Comparison of ENCODE assay signal across 9 mouse cellular contexts in genomic region chr7:140101498-140101897, GRCm38 (mm10). TPM values are rescaled to one million over a fixed set of nuclear protein-coding genes. Genes with fewer than 3 reads are reported as not detected.
DNase-seq lines count a peak whose midpoint lies in the region; ATAC-seq and TF ChIP-seq lines count a peak whose summit lies in the region.
"Had no signal": no experiment of that assay in that cellular context is flagged by ENCODE, and none has a peak within 500 bp of the region (broad histone marks: within the 10 kb centered on the region; RNA-seq: fewer than 3 reads in every experiment).

No protein-coding gene starts in this region.

- no peak for TF ChIP-seq CTCF in small intestine, adult 2 months (IDR thresholded peaks at IDR 0.05; ENCODE audit: extremely low read depth, insufficient read length, insufficient replicate concordance, low read depth, low read length)

- WGBS in lung, embryonic 16.5 days: 76% methylated on average over 10 of the region's 10 CpGs
- 70% methylated on average over 10 of the region's 10 CpGs for WGBS in embryonic facial prominence, embryonic 15.5 days
- WGBS in limb, embryonic 12.5 days: 71% methylated on average over 10 of the region's 10 CpGs
- WGBS in small intestine, adult 2 months: 55% methylated on average over 10 of the region's 10 CpGs

- peak overlapping the region; percentile 86 for H3K4me2 ChIP-seq in lung, embryonic 16.5 days (ENCODE audit: low read depth, low read length)
- H3K4me2 ChIP-seq in embryonic facial prominence, embryonic 15.5 days (replicated peaks): peak overlapping the region; percentile 78
- peak overlapping the region; percentile 76 for H3K4me2 ChIP-seq in limb, embryonic 12.5 days

- H3K4me1 ChIP-seq in lung, embryonic 16.5 days (replicated peaks; ENCODE audit: control insufficient read depth, insufficient read depth, low read length): peaks cover 12% of the 10 kb centered on the region
- H3K4me1 ChIP-seq in embryonic facial prominence, embryonic 15.5 days: peaks cover 12% of the 10 kb centered on the region
- H3K4me1 ChIP-seq in limb, embryonic 12.5 days (replicated peaks): peaks cover 12% of the 10 kb centered on the region
- peaks cover 17% of the 10 kb centered on the region for H3K4me1 ChIP-seq in small intestine, adult 2 months (ENCODE audit: control insufficient read depth, insufficient read depth, insufficient read length, low read length)

- H3K9ac ChIP-seq in lung, embryonic 16.5 days (ENCODE audit: low read length): peak overlapping the region; percentile 69
- H3K9ac ChIP-seq in embryonic facial prominence, embryonic 15.5 days: no peak overlapping the region
- H3K9ac ChIP-seq in limb, embryonic 12.5 days (replicated peaks): peak overlapping the region; percentile 65

- peaks cover 11% of the 10 kb centered on the region; the same call in 1 of the 2 replicates for H3K36me3 ChIP-seq in lung, embryonic 16.5 days (ENCODE audit: control insufficient read depth, insufficient read depth, low read length)
- peaks cover 14% of the 10 kb centered on the region for H3K36me3 ChIP-seq in embryonic facial prominence, embryonic 15.5 days
- peaks cover 16% of the 10 kb centered on the region for H3K36me3 ChIP-seq in limb, embryonic 12.5 days
- H3K36me3 ChIP-seq in small intestine, adult 2 months (ENCODE audit: control insufficient read depth, insufficient read depth, low read length): peaks cover 30% of the 10 kb centered on the region

- no peaks in the 10 kb centered on the region for H3K27me3 ChIP-seq in lung, embryonic 16.5 days (ENCODE audit: control insufficient read depth, insufficient read depth, low read depth, low read length)
- no peaks in the 10 kb centered on the region for H3K27me3 ChIP-seq in embryonic facial prominence, embryonic 15.5 days
- peaks cover 3% of the 10 kb centered on the region; the same call in 1 of the 2 replicates for H3K27me3 ChIP-seq in limb, embryonic 12.5 days
- H3K27me3 ChIP-seq in small intestine, adult 2 months (ENCODE audit: control insufficient read depth, insufficient read depth, low read length): no peaks in the 10 kb centered on the region

- no peaks in the 10 kb centered on the region for H3K9me3 ChIP-seq in lung, embryonic 16.5 days (ENCODE audit: control insufficient read depth, low read length)
- H3K9me3 ChIP-seq in embryonic facial prominence, embryonic 15.5 days (replicated peaks): no peaks in the 10 kb centered on the region
- no peaks in the 10 kb centered on the region for H3K9me3 ChIP-seq in limb, embryonic 12.5 days

- H3K4me3 ChIP-seq in lung, embryonic 16.5 days (ENCODE audit: low read length): peak overlapping the region; percentile 55
- H3K4me3 ChIP-seq in embryonic facial prominence, embryonic 15.5 days (replicated peaks): peak overlapping the region; percentile 49
- peak overlapping the region; percentile 48 for H3K4me3 ChIP-seq in limb, embryonic 12.5 days (replicated peaks)
- peak overlapping the region; percentile 67 for H3K4me3 ChIP-seq in small intestine, adult 2 months (ENCODE audit: low read depth, low read length)

- DNase-seq in lung, postnatal 36 days: no peak
- DNase-seq in retina, postnatal 1 day: no peak
- no peak for DNase-seq in left cerebral cortex, adult 9 months (ENCODE audit: low spot score in 2 of 2)
- no peak for DNase-seq in kidney, adult 11 months

- TF ChIP-seq POLR2A in small intestine, adult 2 months (IDR thresholded peaks at IDR 0.05; ENCODE audit: low read depth, low read length): no peak

- no peak overlapping the region for H3K27ac ChIP-seq in lung, embryonic 16.5 days (ENCODE audit: low read length)
- H3K27ac ChIP-seq in embryonic facial prominence, embryonic 15.5 days (replicated peaks): no peak overlapping the region
- H3K27ac ChIP-seq in limb, embryonic 12.5 days: no peak overlapping the region
- H3K27ac ChIP-seq in small intestine, adult 2 months (ENCODE audit: insufficient read depth, low read depth, low read length): peak overlapping the region; percentile 93

- ATAC-seq in lung, embryonic 16.5 days (ENCODE audit: low read depth): no peak
- ATAC-seq in embryonic facial prominence, embryonic 15.5 days (ENCODE audit: insufficient number of reproducible peaks, low FRiP score, low TSS enrichment, low read depth): no peak
- ATAC-seq in limb, embryonic 12.5 days (ENCODE audit: insufficient number of reproducible peaks, insufficient read depth, low FRiP score, low TSS enrichment, low read depth): no peak

RNA-seq across cellular contexts. Expression of gene Fuom, which starts 0.7 kb away (rescaled TPM):
- polyA plus RNA-seq in lung, embryonic 16.5 days (2015; fragmentation: Nextera tagmentation; extraction: Ambion mirVana): 18.6 and 21.4 TPM in 2 replicates
- 26.9 and 29.0 TPM in 2 replicates for polyA plus RNA-seq in embryonic facial prominence, embryonic 15.5 days (2015; fragmentation: Nextera tagmentation; extraction: Ambion mirVana)
- 21.3 and 21.8 TPM in 2 replicates for polyA plus RNA-seq in limb, embryonic 12.5 days (2016; fragmentation: Nextera tagmentation; extraction: Ambion mirVana)
- 76.8 and 111 TPM in 2 replicates for polyA plus RNA-seq in small intestine, adult 2 months (2012; rRNA removed)

RNA-seq across cellular contexts. Expression of gene Prap1, which starts 8.3 kb away (rescaled TPM):
- 0.49 TPM in 1 of 2 replicates, not detected in the other for polyA plus RNA-seq in lung, embryonic 16.5 days (2015; fragmentation: Nextera tagmentation; extraction: Ambion mirVana)
- 0.28 TPM in 1 of 2 replicates, not detected in the other for polyA plus RNA-seq in embryonic facial prominence, embryonic 15.5 days (2015; fragmentation: Nextera tagmentation; extraction: Ambion mirVana)
- polyA plus RNA-seq in limb, embryonic 12.5 days (2016; fragmentation: Nextera tagmentation; extraction: Ambion mirVana): not detected in 2 replicates
- polyA plus RNA-seq in small intestine, adult 2 months (2012; rRNA removed): 3,061 and 5,933 TPM in 2 replicates
- polyA plus RNA-seq: inflammation-experienced regulatory T-cells, adult 6 months had no signal

RNA-seq across cellular contexts. Expression of gene Paox, which starts 14.1 kb away (rescaled TPM):
- 19.9 and 21.3 TPM in 2 replicates for polyA plus RNA-seq in lung, embryonic 16.5 days (2015; fragmentation: Nextera tagmentation; extraction: Ambion mirVana)
- polyA plus RNA-seq in embryonic facial prominence, embryonic 15.5 days (2015; fragmentation: Nextera tagmentation; extraction: Ambion mirVana): 20.0 and 20.5 TPM in 2 replicates
- 15.5 and 20.4 TPM in 2 replicates for polyA plus RNA-seq in limb, embryonic 12.5 days (2016; fragmentation: Nextera tagmentation; extraction: Ambion mirVana)
- polyA plus RNA-seq in small intestine, adult 2 months (2012; rRNA removed): 11.0 and 13.5 TPM in 2 replicates

RNA-seq across cellular contexts. Expression of gene Echs1, which starts 14.8 kb away (rescaled TPM):
- polyA plus RNA-seq in lung, embryonic 16.5 days (2015; fragmentation: Nextera tagmentation; extraction: Ambion mirVana): 141 and 148 TPM in 2 replicates
- 127 and 132 TPM in 2 replicates for polyA plus RNA-seq in embryonic facial prominence, embryonic 15.5 days (2015; fragmentation: Nextera tagmentation; extraction: Ambion mirVana)
- 166 and 175 TPM in 2 replicates for polyA plus RNA-seq in limb, embryonic 12.5 days (2016; fragmentation: Nextera tagmentation; extraction: Ambion mirVana)
- polyA plus RNA-seq in small intestine, adult 2 months (2012; rRNA removed): 47.4 and 48.1 TPM in 2 replicates

RNA-seq across cellular contexts. Expression of gene Caly, which starts 19.1 kb away (rescaled TPM):
- 0.63 and 1.6 TPM in 2 replicates for polyA plus RNA-seq in lung, embryonic 16.5 days (2015; fragmentation: Nextera tagmentation; extraction: Ambion mirVana)
- polyA plus RNA-seq in embryonic facial prominence, embryonic 15.5 days (2015; fragmentation: Nextera tagmentation; extraction: Ambion mirVana): 3.4 and 3.7 TPM in 2 replicates
- polyA plus RNA-seq in limb, embryonic 12.5 days (2016; fragmentation: Nextera tagmentation; extraction: Ambion mirVana): 1.8 and 2.5 TPM in 2 replicates
- polyA plus RNA-seq in small intestine, adult 2 months (2012; rRNA removed): 1.0 and 1.4 TPM in 2 replicates
- polyA plus RNA-seq: inflammation-experienced regulatory T-cells, adult 6 months had no signal

Comparison
In these comparisons a context has a peak if more than half of its experiments do, and no peak if none do; other contexts are left out.
1. RNA of gene Prap1, which starts 8.3 kb away (polyA plus RNA-seq): 3,061 to 5,933 TPM in small intestine, adult 2 months; 0.28 TPM in embryonic facial prominence, embryonic 15.5 days, 0.49 TPM in lung, embryonic 16.5 days and not detected in limb, embryonic 12.5 days; every median in the first group is over 1,000 times any median in the second.
2. Peak in every context shown above with its lines, with median percentiles within 50 percentile points of each other: H3K4me2 ChIP-seq and H3K4me3 ChIP-seq.